Mouse (Mus musculus) liver, adult 10 weeks (tissue): ENCODE data around the gene Coa6. TPM values are rescaled to one million over a fixed set of nuclear protein-coding genes. Genes with fewer than 3 reads are reported as not detected.

Experiments used
- polyA plus RNA-seq: library from polyadenylated mRNA; stranded (reverse); fragments of 350-450 nt; fragmentation: Illumina TruSeq; extraction: RNeasy Lipid Tissue Mini Kit (QIAGEN cat#74804); gene quantifications from one replicate; pipeline ENCODE4 v1.2.3, GENCODE M21; 2014; ENCODE audit warnings: low read depth, low replicate concordance

The Coa6 gene
- 59.4 TPM for polyA plus RNA-seq

GRCm38 (mm10) chr8:126422174-126422919, at the start of gene Coa6:
Coa6 (plus strand) TSS chr8:126422515.

DNA sequence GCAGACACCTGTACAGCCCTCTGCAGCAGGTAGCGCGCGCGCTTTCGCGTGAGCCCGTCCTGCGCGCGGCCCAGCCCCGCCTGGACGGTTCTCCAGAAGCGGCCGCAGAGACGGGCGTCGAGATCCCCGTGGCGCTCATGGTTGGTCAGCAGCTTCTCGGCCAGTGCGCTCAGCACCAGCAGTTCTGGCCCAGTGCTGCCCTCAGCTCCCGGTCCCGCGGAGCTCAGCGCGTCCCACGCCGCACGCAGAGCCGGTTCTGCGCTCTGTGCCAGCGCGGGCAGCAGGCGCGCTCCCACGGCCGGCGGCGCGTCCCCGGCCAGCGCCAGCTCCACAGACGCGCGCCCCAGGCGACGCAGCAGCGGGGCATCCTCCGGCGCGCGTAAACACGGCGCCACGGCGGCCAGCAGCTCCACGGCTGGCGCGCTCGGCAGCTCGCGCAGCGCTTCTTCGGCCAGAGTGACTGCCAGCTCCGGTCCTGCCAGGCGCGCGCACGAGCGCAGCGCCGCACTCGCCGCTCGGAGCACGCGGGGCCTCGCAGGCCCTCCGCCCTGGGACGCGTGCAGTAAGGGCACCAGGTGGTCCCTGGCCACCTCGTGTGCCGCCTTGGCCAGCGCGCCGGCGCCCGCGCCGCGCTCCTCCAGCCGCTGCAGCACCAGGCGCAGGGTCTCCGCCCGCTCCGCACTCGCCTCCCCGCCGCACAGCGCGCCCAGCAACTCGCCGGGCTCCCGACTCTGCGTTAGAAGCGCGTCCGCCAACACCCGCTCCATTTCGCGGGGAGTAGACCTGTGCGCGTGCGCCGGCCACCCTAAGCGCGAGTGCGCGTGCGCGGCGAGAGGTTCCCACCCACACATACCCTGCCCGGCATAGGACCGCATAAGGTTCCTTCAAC, 52.2 kb downstream of the Coa6 start, which contains the start of gene Tarbp1:
Tarbp1 (minus strand) TSS at position 767 of the 889 bp plus-strand sequence.

Other genes with a start within 250 kb of the Coa6 start
- gene Slc35f3, start 124.0 kb upstream of the Coa6 start, polyA plus RNA-seq, result not detected
- gene Tarbp1, start 52.5 kb downstream of the Coa6 start, polyA plus RNA-seq, result 1.7 TPM
- gene Irf2bp2, start 171.5 kb downstream of the Coa6 start, polyA plus RNA-seq, result 24.1 TPM